Mouse (Mus musculus) lung, postnatal 4 days (tissue): Measurements from ENCODE around the gene Ms4a4d.

Source experiments
- DNase-seq, 2 experiments: peaks; one replicate each; pipeline ENCODE4 v3.0.0; 2021

Gene Ms4a4d

GRCm38 (mm10) chr19:11589205-11589604, 52.6 kb downstream of the Ms4a4d start:
- DNase-seq, result peak; percentile 38 to 47

DNA sequence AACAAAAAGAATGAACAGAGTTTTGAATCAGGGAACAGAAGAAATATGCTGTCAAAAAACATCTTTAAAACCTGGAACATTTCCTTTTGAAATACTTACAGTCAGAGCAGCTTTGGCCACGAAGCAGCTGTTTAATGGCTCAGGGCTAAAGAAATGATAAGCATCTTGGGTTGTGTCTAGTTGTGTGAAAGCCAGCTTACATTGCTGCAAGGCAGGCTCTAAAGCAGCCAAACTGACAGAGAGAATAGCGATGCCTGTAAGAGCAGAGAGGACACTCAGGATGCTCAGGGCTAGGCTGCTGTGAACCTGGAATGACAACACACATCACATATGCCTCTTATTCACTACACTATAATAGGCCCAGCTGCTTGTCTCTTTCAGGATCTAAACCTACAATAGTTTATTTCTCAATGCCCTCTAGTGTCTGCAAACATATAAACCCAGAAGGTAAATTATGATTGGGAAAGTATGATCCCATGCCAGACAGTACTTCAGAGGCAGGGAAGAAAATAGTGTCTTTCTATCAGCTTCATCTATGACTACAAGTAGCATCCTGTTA, 53.4 kb downstream of the Ms4a4d start:
- DNase-seq, result no peak

GRCm38 (mm10) chr19:11601349-11601748, 64.7 kb downstream of the Ms4a4d start:
- DNase-seq, result no peak

DNA sequence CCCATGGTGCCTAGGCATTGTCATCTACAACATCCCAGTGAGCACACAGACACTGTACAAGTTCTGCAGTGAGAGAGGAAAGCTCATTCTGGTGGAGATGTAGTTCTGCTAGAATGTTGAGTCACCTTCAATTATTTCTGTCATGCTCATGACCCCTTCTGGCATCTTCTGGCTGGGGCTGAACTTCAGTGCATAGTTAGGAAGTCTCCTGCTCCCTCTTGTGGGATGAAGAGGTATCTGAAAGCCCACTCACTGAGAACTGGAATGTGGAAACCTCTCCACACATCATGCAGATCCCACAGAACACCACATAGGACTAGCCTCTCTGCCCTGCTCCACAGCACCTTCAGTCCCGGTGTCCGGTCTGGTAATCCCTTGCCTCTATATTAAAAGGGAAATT, 65.4 kb downstream of the Ms4a4d start:
- DNase-seq, result peak in 1 of 2 experiments; percentile 51

GRCm38 (mm10) chr19:11604603-11605002, 68.0 kb downstream of the Ms4a4d start, which contains the start of gene Ms4a6d:
TSS of gene Ms4a6d (minus strand) at chr19:11604849.
- no peak for DNase-seq
